Mouse (Mus musculus): ENCODE results near the gene Hid1.

- TF ChIP-seq CTCF (IDR thresholded peaks at IDR 0.05; ENCODE audit: borderline replicate concordance, control insufficient read depth, extremely low read depth, insufficient read depth, low read length, poor library complexity) (no peak), POLR2A (IDR thresholded peaks at IDR 0.05; ENCODE audit: control insufficient read depth, extremely low read depth, insufficient read depth, low read length, poor library complexity) (no peak)
Measured at GRCm38 (mm10) chr11:115334531-115334930, 33.0 kb downstream of the Hid1 start, which contains the start of gene Otop3.

Measured in thymus, adult 2 months (tissue).